Mouse (Mus musculus): ENCODE data around the gene H2-M10.1.
"Not testable (repeated sequence)": the region's sequence is repeated elsewhere in the genome, so short reads cannot be mapped to it uniquely, and the experiment has no call there.

H2-M10.1 gene

DNA sequence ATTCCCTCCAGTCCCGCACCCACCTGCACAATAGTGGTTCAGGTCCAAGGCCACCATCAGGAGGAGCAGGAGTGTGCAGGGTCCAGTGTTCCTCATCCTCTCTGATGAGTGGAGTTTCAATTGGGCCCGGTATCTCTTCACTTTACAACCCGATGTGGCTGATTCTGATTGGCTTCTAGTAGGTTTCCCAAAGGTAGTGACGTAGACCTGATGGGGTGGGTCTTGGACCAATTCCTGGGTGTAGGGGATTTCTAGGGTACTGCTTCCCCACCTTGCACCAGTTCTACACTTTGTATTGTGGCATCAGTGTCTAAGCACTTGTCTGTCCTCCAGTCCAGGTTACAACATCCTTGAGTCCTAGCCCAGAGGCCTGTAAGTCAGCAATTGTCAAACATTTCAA, at the start of gene H2-M10.1:
H2-M10.1 (minus strand) TSS at position 101 of the 400 bp plus-strand sequence.
- DNase-seq (ENCODE audit: low spot score), result no peak

DNA sequence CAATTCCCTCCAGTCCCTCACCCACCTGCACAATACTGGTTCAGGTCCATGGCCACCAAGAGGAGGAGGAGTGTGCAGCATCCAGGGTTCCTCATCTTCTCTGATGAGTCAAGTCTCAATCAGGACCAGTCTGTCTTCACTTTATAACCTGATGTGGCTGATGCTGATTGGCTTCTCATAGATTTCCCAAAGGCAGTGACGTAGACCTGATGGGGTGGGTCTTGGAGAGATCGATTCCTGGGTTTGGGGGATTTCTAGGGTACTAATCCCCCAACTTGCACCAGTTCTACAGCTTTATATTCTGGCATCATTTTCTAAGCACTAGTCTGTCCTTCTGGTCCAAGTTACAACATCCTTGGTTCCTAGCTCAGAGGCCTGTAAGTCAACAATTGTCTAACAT, 42.4 kb upstream of the H2-M10.1 start, which contains the start of gene H2-M10.3:
H2-M10.3 (minus strand) TSS at position 101 of the 400 bp plus-strand sequence.
- DNase-seq (ENCODE audit: low spot score), result not testable (repeated sequence)

DNA sequence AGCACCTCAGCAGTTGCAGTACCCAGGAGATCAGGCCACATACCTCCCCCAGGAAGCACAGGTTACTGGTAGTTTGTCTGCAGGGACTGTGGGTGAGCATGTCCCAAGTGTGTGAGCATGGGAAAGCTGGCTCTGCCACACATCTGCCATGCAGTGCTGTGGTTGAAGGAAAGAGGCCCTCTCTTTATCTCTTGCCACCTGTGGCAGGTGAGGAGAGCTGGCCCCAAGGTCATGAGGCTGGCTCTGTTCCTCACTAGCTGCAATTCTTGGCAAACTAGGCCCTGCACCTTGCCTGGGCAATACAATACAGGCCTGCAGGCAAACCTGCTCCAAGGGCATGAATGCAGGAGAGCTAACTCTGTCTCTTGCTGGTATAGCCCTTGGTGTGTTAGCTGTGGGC, 36.4 kb upstream of the H2-M10.1 start:
- DNase-seq (ENCODE audit: low spot score), result not testable (repeated sequence)

DNA sequence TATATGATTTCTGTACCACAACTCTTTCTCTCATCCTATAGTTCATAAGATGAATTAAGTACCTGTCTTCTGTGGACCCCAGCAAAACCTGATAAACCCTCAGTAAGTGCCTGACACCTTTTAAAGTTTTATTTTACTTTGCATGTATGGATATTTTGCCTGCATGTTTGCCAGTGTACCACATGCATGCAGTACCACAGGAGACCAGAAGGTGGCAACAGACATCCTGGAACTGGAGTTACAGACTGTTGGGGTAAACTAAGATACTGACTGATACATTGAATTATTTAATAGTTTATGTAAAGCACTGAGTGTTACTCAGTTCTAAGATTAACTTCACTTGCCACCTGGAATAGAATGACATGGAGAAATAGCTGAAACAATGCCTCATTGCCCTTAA, 31.6 kb upstream of the H2-M10.1 start:
- peak; percentile 27 for DNase-seq (ENCODE audit: low spot score)

DNA sequence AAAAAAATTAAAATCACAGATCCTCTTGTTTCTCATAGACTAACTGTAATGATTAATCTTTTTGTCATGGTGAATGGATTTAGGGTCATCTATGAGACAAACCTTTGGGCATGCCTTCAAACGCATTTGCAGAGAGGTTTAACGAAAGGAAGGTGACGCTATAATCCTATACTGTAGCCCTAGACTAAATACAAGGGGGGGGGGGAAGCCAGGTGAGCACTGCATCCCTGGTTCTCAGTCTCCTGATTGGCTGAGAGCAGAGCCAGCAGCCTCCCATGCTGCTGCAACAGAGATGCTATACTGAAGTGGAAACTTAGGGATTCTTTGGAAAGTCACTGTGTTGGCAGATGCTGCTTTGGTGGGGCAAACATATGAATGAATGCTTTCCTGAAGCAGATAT, 29.8 kb upstream of the H2-M10.1 start:
- DNase-seq (ENCODE audit: low spot score), result no peak

DNA sequence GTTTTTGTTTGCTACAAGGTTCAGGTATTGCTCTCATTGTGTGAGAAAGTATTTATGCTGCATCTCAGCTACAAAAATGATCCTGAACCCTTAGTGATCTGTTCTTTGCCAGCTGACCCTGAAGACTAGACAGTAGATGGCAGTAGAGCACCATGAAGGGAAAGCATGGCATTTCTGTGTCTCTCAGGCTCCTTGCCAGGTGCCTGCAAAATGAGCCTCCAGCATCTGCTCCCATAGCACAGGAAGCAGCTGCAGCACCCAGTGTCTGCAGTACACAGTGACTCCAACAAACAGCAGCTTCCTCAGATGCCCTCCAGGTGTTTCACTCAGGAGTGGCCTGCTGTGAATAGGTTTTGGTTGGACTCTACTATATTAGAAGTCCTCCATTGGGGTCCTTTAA, 29.4 kb upstream of the H2-M10.1 start:
- peak; percentile 51 for DNase-seq (ENCODE audit: low spot score)

DNA sequence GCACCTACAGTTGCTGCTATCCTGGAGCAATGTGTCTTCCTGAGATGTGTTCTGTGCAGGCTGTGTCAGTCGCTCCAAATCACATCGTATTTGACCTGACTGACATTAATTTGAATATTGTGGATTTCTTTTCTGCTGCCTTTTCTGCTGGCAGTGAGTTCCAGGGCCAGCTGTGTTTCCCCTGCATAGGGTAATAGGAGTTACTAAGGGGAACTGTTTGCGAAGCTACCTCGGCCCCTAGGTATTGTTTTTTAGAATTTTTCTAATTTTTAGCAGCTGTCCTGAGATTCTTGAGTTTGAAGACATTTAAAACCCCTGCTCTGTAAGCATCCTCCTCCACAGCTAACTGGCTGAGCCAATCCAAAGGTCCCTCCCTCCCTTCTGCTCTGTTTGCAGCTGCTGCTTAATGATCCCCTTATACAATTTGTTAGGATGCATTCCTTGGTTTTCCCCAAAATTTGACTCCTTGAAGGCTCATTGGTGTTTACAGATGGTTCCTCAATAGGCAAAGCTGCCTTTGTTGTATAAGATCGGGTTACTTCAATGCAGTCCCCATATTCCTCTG, 10.2 kb downstream of the H2-M10.1 start:
- DNase-seq (ENCODE audit: low spot score), result no peak

DNA sequence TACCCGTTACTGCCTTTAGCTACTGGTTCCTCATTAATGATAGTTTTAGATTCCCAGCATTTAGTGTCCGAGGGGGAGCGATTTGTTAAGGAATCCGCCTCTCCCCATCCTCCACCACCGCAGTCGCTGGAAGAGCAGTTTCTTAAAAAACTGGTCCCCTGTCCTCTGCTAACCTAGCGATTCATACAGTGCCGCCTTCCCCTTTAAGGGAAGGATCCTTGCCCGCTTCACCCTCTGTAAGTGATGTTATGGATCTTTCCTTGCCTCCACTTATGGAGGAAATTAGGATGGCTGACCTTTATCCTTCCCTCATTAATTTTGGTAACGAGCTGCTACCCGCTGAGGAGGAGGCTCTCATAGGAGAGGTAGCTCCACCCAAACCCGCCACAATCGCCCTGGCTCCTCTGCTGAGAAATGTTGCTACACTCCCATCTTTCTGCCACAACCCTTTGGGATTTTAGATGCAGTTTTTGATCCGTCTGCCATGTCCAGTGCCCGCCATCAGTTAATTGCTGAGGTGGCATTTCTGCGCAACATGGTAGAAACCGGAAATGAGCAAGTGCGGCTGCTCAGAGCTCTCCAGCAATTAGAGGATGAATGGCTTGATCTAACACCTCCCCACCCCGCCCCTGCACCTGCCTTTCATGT, 10.8 kb downstream of the H2-M10.1 start:
- DNase-seq (ENCODE audit: low spot score), result peak; percentile 14

DNA sequence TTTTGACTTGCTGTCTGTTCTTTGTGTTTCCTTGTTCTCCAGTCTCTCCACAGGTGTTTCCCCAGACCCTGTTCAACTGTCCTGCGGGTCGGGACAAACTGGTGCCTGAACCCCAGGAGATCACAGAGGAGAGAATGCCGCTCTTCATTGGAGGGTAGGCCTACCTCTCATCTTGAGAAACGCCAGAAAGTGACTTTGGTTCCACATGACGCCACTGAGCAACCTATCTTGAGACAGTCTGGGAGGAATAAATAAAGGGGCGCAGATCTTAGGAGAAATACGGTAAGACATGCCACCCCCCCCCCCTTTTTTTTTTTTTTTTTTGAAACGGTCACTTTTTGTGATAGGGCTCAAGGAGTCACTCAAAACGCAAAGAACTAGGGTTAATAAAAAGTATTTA, 11.4 kb downstream of the H2-M10.1 start:
- peak; percentile 2 for DNase-seq (ENCODE audit: low spot score)

DNA sequence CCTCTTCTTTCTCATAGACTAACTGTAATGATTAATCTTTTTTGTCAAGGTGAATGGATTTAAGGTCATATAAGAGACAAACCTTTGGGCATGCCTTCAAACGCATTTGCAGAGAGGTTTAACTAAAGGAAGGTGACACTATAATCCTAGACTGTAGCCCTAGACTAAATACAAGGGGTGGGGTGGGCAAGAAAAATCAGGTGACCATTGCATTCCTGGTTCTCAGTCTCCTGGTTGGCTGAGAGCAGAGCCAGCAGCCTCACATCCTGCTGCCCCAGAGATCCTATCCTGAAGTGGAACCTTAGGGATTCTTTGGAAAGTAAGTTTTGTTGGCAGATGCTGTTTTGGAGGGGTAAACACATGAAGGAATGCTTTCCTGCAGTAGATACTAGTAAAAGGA, 16.7 kb downstream of the H2-M10.1 start:
- DNase-seq (ENCODE audit: low spot score), result no peak

DNA sequence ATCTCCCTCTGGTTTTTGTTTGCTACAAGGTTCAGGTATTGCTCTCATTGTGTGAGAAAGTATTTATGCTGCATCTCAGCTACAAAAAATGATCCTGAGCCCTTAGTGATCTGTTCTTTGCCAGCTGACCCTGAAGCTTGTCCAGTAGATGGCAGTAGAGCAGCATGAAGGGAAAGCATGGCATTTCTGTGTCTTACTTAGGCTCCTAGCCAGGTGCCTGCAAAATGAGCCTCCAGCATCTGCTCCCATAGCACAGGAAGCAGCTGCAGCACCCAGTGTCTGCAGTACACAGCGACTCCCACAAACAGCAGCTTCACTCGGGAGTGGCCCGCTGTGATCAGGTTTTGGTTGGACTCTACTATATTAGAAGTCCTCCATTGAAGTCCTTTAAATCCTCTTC, 17.1 kb downstream of the H2-M10.1 start:
- DNase-seq (ENCODE audit: low spot score), result peak; percentile 70

DNA sequence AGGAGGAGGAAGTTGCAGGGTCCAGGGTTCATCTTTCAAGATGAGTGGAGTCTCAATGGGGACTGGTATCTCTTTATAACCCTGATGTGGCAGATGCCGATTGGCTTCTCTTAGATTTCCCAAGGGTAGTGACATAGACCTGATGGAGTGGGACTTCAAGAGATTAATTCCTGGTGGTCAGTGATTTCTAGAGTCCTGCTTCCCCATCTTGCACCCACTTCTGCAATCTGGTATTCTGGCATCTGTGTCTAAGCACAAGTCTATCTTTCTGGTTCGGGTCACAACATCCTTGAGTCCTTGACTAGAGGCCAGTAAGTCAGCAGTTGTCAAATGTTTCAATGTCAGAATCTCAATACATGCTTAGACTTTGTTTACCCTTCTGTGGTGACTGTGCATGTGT, 39.6 kb downstream of the H2-M10.1 start, which contains the start of gene H2-M10.2:
H2-M10.2 (minus strand) TSS at position 101 of the 400 bp plus-strand sequence.
- no peak for DNase-seq (ENCODE audit: low spot score)

DNA sequence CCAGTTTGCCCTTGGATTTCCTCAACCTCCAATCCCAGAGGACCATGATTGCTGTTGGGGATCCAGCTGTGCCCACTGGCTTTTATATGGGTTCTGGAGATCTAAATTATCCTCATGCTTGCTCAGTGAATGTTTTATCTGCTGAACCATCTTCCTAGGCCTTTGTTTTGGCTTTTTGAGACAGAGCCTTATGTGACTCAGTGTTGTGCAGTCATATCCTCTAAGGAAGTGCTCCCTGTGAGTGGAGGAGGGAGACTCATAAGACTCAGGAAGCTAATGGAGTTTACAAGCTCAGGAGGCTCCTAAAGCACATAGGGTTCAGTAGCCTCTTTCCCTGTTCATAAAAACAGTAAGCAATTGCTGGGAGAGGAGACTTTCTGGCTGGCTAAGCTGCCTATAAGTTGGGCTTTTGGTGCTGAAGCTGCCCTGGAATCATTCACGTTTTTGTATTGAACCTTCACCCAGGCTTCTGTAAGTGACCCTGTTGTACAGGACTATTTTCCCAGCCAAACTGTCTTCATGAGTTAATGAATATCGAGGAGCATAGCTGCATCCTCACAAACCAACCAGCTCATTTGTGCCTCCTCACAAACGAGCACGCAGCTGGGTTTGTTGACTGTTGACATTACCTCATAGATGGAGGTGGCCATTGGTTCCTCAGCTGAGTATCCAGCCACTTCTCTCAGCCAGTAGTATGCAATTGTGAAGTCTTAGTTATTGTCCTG, 44.3 kb downstream of the H2-M10.1 start:
- no peak for DNase-seq (ENCODE audit: low spot score)

DNA sequence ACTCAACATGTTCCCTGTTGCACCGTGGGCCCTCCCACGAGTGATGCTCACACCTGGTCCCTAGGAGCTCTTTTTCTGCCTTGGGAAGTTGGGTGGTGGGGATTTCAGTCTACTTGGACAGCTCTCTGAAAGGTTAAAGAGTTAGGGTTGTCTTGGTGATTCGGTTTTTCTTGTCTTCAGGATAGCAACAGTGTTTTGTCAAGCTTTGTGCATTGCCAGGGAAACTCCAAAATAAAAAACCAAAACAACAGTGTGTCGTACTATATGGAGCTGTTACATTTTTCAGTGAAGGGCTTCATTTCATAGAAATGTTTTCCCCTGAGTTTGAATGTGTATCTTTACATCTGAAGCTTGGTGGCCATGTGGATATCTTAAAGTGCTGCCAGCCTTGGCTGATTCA, 51.2 kb downstream of the H2-M10.1 start:
- no peak for DNase-seq (ENCODE audit: low spot score)

DNA sequence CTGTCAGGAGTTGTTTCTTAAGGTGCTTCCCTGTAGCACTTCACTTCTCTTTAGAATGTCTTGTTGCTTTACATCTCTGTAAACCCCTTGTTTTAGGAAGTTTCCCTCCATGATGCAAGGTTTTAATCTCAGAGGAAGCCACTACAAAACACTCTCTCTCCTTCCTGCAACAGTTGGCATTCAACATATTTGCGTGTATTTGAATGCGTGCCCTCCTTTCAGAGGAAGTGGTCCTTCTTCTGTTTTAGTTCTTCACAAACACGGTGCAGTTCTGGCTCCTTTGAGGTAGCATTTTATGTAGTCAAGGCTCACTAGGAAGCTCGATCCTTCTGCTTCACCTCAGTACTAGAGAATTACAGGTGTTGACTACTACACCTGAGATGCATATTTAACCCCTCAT, 52.2 kb downstream of the H2-M10.1 start:
- DNase-seq (ENCODE audit: low spot score), result no peak
